Mouse (Mus musculus): Measurements from ENCODE around the gene Mon1b.
A peak's percentile ranks its signal among the peaks of the same experiment; 100 is the strongest.

Mon1b gene

GRCm38 (mm10) chr8:113634670-113635591 is at the start of gene Mon1b:
TSS of gene Mon1b (plus strand) at chr8:113635587.
- peak; percentile 97 for DNase-seq (ENCODE audit: low spot score)

DNA sequence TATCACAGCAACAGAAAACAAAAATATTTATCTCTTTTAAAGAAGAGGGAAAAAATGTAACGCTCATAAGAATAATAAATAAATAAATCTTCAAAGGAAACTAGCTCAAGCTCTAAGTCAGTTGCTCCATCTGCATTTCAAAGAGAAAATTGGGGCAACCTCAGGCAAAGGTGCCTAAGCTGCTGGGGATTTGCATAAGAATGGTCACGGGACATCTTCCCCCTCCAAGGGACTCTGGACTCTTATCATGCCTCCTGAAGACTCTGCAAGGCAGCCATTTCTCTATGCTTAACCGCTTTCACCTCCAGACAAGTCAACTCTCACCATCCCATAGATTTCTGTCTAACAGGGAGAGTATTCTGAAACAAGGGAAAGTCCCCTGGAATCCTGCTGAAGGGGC is 37.0 kb upstream of the Mon1b start:
- DNase-seq (ENCODE audit: low spot score): no peak

DNA sequence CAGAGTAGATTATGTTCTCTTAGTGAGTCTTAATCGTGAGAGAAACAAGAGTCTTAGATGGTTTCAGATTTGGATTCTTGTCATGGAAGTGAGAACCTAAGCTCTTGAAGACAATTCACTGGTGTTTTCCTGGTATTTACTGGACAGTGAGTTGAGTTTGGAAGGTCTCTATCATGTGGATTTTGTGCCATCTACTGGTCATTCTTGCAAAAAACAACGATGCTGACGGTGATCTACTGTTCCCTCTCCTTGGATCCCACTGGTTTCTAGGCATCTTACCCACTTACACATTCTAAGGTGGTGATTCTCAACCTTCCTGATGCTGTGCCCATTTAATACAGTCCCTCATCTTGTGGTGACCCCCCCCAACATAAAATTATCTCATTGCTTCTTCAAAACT is 2.8 kb upstream of the Mon1b start:
- DNase-seq (ENCODE audit: low spot score): no peak

- no peak for DNase-seq (ENCODE audit: low spot score)
These were observed 1.2 kb upstream of the Mon1b start for GRCm38 (mm10) chr8:113634161-113634560.

DNA sequence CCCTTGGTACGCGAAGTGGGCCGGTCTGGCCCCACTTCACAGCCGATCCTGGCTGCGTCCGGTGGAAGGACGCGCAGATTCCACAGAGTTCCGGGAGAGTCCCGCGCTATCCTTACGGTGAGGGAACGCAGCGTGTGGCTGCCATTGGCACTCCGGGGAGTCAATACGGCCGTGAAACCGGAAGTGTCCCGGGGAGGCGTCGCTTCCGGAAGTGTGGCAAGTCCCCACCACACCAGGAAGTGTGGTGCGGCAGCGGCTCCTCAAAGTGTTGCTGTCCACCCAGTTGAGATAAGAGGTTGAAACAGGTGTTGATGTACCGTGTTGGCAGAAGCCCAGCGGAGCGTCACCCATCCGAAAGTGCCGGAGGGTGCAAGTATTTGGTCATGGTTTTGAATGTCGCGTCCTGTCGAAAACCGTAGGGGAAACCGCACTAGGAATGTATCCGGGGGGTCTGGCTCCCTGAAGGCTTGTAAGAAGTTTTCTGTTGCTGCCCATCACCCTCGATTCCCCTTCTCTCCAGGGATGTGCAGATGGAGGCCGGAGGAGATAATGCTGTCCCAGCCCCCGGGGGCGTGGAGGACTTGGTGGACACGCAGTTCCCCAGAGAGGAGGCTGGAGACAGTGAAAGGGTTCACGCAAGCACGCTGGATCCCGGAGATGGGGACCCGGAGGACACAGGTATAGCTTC is 349 bp downstream of the Mon1b start:
- DNase-seq (ENCODE audit: low spot score): peak; percentile 63

DNA sequence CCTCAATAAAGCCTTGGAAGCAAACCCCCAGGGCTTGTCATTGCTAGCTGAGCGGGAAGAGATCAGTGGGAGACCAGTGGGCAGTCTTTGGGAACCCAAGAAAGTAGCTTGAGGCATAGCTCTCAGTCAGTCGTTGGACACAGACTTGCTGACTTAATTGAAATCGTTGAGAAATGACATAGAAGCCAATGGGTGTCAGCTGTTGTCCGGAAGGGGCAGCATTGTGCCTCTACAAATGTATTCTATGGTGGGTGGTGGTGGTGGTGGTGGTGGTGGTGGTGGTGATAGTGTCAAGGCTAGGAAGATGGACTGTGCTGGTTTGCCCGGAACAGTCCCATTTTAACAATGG is 867 bp downstream of the Mon1b start:
- no peak for DNase-seq (ENCODE audit: low spot score)

DNA sequence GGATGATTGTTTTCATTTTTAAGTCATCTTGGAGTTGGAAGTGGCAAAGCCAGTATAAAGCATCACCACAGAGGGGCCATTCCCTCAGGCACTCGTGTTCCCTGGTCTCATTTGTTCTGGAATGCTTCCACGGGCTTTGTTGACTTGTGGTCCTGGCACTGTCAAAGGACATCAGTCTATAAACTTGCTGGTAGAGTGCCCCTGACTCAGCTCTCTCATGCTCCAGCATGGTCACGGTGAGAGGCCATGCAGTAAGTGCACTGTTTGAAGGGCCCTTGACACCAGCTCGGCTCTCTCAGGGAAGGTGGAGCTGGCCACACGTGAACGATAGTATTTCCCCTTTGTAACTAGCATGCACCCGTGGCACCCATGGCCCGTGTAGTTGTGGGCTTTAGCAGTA is 5.0 kb downstream of the Mon1b start:
- DNase-seq (ENCODE audit: low spot score): no peak

DNA sequence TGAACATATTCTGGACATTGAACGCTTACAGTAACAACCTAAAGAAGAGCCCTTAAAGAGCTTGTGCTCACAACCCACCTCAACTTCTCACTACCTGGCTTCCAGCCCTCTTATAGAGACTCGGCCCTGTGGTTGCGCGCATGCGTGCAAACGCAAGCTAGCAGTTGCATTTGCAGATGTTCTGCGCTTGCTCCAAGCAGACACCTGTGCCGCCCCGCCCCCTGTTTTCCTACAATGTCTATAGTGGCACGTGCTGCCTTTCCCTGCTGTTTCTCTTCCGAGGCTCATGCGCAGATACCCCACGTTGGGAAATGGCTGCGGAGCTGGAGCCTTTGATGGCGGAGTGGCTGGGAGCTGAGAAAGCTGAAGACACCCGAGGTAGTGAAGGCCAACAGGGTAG is 7.5 kb downstream of the Mon1b start, which contains the start of gene Syce1l:
Gene Syce1l (plus strand): TSS at position 288 of the 400 bp plus-strand sequence.
- DNase-seq (ENCODE audit: low spot score): no peak

GRCm38 (mm10) chr8:113643479-113644210 is 8.3 kb downstream of the Mon1b start:
- no peak for DNase-seq (ENCODE audit: low spot score)

DNA sequence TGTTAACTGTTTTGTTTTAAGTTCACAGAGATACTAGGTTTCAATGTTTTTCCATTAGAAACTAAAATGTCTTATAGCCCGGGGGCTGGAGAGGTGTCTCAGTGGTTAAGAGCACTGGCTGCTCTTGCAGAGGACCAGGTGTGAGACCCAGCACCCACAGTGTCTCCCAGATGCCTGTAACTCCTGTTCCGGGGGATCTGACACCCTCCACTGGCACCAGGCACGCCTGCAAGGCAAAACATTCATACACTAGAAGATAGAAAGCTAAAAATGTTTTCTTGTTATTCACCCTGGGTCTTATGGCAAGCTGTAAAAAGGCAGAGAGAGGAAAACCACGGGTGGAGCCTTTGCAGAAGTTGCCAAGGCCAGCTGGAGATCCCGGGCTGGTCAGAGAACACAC is 9.8 kb downstream of the Mon1b start:
- no peak for DNase-seq (ENCODE audit: low spot score)

- DNase-seq (ENCODE audit: low spot score): no peak
These were observed 17.1 kb downstream of the Mon1b start for GRCm38 (mm10) chr8:113652450-113652849.

DNA sequence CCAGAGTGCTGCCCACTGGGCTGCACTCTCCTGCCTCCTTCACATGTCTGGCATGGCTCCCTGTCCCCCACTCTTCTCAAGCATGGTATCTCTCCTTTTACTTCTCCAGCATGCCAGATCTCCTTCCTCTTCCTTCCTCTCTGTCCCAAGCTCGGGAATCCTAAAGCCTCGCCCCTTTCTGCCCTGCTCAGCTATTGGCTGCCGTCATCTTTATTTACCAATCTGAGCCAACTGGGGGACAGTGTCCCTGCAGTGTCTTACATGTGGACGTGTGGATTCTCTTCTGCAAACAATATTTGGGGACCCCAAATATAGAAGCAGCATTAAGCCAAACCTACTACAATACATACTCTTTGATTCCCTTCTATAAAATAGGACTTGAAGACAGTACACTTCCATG is 17.8 kb downstream of the Mon1b start:
- no peak for DNase-seq (ENCODE audit: low spot score)

DNA sequence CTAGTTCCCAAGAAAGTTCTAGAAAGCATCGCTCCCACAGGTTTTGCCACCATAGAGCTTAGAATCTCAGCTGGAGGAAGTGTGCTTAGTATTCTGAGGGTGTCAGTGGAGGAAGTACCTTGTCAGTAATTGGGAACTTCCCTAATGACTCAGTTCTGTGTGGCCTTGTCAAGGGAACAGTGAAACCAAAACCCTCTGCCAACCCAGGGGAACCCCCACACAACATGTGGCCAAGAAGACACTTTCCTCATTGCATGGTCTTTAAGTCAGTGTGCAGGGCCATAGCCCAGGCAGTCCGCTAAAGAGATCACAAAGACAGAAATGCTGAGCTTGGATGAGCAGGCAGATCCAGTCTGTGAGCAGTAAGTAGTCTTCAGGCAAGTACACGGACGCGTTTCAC is 20.8 kb downstream of the Mon1b start:
- no peak for DNase-seq (ENCODE audit: low spot score)

DNA sequence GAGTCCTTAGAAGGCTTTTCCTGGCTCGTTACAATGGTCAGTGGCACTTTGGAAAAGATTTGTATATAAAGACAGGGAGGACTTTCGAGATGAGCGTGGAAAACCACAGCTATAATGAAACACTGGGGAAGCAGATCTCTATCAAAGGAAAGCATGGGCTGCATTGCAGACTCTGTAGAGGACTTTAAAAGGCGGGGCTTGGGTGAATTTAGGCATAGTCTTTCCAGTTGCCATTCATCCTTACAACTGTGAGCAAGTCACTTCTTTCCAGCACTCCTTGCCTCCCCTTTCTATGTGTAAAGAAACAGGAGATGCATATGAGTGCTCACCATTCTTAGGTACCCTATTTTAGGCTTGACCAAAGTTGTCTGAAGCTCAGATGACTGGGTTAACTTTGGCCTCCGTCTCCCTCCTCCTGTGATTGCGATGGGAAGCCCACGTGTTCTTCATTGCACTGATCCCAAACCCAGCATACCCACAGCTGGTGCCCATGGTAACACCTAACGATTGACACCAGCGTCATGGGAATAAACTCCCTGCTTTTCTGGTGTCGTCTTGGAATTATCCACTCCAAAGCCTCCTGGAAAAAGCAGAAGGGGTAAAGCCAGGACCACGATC is 21.4 kb downstream of the Mon1b start:
- no peak for DNase-seq (ENCODE audit: low spot score)

GRCm38 (mm10) chr8:113660128-113660527 is 24.7 kb downstream of the Mon1b start:
- DNase-seq (ENCODE audit: low spot score): no peak

DNA sequence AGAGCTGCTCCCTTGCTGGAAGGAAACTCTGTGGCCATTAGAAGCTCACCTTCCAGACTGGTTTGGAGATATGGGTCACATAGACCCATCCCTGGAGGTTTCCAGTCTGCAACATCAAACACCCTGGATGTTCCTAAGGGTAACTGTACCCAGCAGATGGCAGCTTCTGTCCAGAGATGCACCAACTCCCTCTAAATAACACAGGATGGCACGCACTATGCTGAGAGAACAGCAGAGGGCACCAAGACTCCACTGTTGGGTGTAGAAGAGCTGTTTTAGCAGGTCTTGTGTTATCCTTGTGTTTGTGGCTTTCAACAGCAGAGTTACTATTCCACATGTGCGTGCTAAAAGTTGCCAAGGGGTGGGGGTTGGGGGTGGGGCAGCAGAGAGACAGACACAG is 29.2 kb downstream of the Mon1b start:
- peak; percentile 90 for DNase-seq (ENCODE audit: low spot score)

GRCm38 (mm10) chr8:113665036-113665435 is 29.6 kb downstream of the Mon1b start:
- no peak for DNase-seq (ENCODE audit: low spot score)

DNA sequence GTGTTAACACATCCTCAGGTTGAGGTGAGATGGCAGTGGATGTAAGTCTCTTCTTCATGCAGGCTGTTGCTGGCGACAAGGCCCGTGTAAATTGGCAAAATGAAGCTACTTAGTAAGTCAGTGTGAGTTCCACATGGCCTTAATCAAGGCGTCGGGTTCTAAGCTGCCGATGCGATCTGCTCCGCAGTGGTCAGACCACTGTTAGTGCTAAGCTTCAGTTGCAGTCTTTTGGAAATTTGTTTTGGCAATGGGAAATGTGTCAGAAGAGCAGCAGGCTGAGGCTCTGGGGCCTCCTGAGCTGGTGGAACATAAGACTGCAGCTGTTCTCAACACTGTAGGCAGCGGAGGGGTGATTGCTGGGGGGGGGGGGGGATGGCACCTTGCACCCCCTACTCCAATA is 30.6 kb downstream of the Mon1b start:
- DNase-seq (ENCODE audit: low spot score): no peak

GRCm38 (mm10) chr8:113666714-113667432 is 31.5 kb downstream of the Mon1b start:
- DNase-seq (ENCODE audit: low spot score): no peak

DNA sequence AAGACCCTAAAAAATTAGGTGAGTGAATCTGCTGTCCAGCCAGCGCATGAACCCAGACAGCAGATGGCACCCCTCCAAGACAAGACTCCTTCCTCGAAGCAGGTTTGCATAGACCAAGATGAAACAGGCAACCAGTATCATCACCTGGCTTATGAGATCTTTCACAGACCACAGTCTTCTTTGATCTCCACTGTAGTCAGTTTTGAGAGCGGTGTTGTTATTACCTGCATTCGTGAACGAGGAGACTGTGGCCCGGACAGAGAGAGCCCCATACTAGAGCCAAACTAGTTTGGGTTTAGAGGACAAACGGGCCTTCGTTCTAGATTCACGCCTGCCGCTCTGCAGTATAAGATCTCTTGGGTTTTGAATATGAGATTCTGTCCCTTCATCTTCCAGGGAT is 34.5 kb downstream of the Mon1b start:
- no peak for DNase-seq (ENCODE audit: low spot score)

DNA sequence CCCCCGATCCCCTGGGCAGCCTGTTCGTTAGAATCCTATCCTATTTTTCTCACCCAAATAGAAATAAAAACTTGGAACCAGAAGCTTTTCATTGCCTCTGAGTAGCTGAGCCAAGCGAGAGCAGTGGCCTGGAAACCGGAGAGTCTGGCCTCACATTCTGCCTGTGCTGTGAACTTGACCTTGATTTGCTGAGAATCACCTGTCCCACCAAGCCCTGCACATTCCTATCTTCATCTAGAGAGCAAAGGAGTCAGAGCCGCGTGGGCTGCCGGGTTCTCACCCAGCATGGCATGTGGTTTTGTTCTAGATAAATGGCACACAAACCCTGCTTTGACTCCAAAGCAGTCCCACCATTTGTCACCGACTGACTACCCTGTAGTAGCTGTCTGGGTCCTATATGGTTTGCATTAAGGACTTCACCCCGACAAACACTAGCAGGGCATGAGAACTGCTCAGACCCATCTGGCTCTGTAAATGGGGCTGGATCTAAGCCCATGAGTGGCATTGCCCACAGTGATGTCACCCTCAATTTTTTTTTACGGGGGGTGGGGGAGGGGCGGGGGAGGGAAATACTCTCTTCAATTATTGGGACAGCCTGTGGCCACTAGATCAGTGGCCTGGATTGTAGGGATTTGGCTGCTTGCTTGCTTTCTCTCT is 37.3 kb downstream of the Mon1b start:
- no peak for DNase-seq (ENCODE audit: low spot score)

Measured in testis, postnatal 10 days (tissue).